Mouse (Mus musculus): ENCODE data around the gene Chrna9. TPM values are rescaled to one million over a fixed set of nuclear protein-coding genes. Genes with fewer than 3 reads are reported as not detected.
A peak's percentile ranks its signal among the peaks of the same experiment; 100 is the strongest.

The Chrna9 gene
- polyA plus RNA-seq, 1 experiment: not detected

GRCm38 (mm10) chr5:65901868-65902418 is 32.8 kb upstream of the Chrna9 start:
- DNase-seq (ENCODE audit: low read depth): no peak
- TF ChIP-seq CTCF (IDR thresholded peaks at IDR 0.05; ENCODE audit: borderline replicate concordance, extremely low read depth, insufficient read depth, insufficient read length) (no peak), POLR2A (IDR thresholded peaks at IDR 0.05; ENCODE audit: borderline replicate concordance, extremely low read depth, insufficient read depth, insufficient read length, poor library complexity, severe bottlenecking) (no peak)

- TF ChIP-seq POLR2A (IDR thresholded peaks at IDR 0.05; ENCODE audit: borderline replicate concordance, extremely low read depth, insufficient read depth, insufficient read length, poor library complexity, severe bottlenecking) (no peak), CTCF (IDR thresholded peaks at IDR 0.05; ENCODE audit: borderline replicate concordance, extremely low read depth, insufficient read depth, insufficient read length) (no peak)
- DNase-seq (ENCODE audit: low read depth): no peak
These were observed 31.9 kb upstream of the Chrna9 start for GRCm38 (mm10) chr5:65902811-65903210.

GRCm38 (mm10) chr5:65904476-65904875 is 30.2 kb upstream of the Chrna9 start:
- no peak for DNase-seq (ENCODE audit: low read depth)
- TF ChIP-seq POLR2A (IDR thresholded peaks at IDR 0.05; ENCODE audit: borderline replicate concordance, extremely low read depth, insufficient read depth, insufficient read length, poor library complexity, severe bottlenecking): no peak
- TF ChIP-seq CTCF (IDR thresholded peaks at IDR 0.05; ENCODE audit: borderline replicate concordance, extremely low read depth, insufficient read depth, insufficient read length): no peak

GRCm38 (mm10) chr5:65908751-65909150 is 26.0 kb upstream of the Chrna9 start:
- no peak for TF ChIP-seq CTCF (IDR thresholded peaks at IDR 0.05; ENCODE audit: borderline replicate concordance, extremely low read depth, insufficient read depth, insufficient read length)
- no peak for TF ChIP-seq POLR2A (IDR thresholded peaks at IDR 0.05; ENCODE audit: borderline replicate concordance, extremely low read depth, insufficient read depth, insufficient read length, poor library complexity, severe bottlenecking)
- DNase-seq (ENCODE audit: low read depth): no peak

GRCm38 (mm10) chr5:65909321-65909720 is 25.4 kb upstream of the Chrna9 start:
- TF ChIP-seq CTCF (IDR thresholded peaks at IDR 0.05; ENCODE audit: borderline replicate concordance, extremely low read depth, insufficient read depth, insufficient read length) (no peak), POLR2A (IDR thresholded peaks at IDR 0.05; ENCODE audit: borderline replicate concordance, extremely low read depth, insufficient read depth, insufficient read length, poor library complexity, severe bottlenecking) (no peak)
- DNase-seq (ENCODE audit: low read depth): peak; percentile 39

DNA sequence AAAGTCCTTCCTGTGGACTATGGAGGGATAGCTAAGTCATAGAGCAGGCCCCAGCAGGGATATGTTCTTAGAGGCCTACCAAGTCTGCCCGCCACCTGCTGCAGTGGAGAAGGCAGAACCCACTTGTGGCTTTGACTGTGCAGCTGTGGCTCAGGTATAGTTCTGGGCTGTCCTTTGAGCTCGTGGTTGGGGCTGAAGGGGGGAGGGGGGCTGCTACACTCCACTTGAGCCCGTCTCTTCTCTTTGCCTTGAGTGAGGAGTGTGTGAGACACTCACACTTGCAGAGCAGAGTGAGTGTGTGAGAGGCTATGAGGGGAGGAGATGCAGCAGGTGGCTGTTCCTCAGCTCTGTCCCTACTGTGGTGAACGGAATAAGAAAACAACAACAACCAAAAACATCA is 24.3 kb upstream of the Chrna9 start:
- TF ChIP-seq POLR2A (IDR thresholded peaks at IDR 0.05; ENCODE audit: borderline replicate concordance, extremely low read depth, insufficient read depth, insufficient read length, poor library complexity, severe bottlenecking): no peak
- TF ChIP-seq CTCF (IDR thresholded peaks at IDR 0.05; ENCODE audit: borderline replicate concordance, extremely low read depth, insufficient read depth, insufficient read length): no peak
- DNase-seq (ENCODE audit: low read depth): no peak

GRCm38 (mm10) chr5:65911676-65912075 is 23.0 kb upstream of the Chrna9 start:
- TF ChIP-seq CTCF (IDR thresholded peaks at IDR 0.05; ENCODE audit: borderline replicate concordance, extremely low read depth, insufficient read depth, insufficient read length) (no peak), POLR2A (IDR thresholded peaks at IDR 0.05; ENCODE audit: borderline replicate concordance, extremely low read depth, insufficient read depth, insufficient read length, poor library complexity, severe bottlenecking) (no peak)
- no peak for DNase-seq (ENCODE audit: low read depth)

DNA sequence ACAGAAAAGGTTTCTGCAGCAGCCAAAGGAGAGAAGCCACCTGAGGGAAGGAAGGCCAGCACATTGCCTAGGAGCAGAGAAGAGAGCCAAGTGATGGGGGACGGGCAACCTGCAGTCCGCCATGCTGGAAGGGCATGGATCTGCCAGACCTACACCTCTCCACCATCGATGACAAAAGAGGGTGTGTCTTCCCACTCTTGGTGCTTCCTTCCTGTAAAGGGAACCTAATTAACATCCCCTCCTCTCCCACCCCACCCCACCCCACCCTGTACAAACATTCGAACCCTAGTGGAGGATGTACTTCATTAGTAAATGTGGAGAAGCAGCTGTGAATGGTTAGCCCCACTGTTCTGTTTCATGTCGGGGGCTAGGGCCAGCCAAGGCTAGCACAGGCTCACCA is 22.5 kb upstream of the Chrna9 start:
- no peak for DNase-seq (ENCODE audit: low read depth)
- TF ChIP-seq POLR2A (IDR thresholded peaks at IDR 0.05; ENCODE audit: borderline replicate concordance, extremely low read depth, insufficient read depth, insufficient read length, poor library complexity, severe bottlenecking) (no peak), CTCF (IDR thresholded peaks at IDR 0.05; ENCODE audit: borderline replicate concordance, extremely low read depth, insufficient read depth, insufficient read length) (no peak)

GRCm38 (mm10) chr5:65913126-65913525 is 21.6 kb upstream of the Chrna9 start:
- DNase-seq (ENCODE audit: low read depth): no peak
- TF ChIP-seq CTCF (IDR thresholded peaks at IDR 0.05; ENCODE audit: borderline replicate concordance, extremely low read depth, insufficient read depth, insufficient read length): no peak

DNA sequence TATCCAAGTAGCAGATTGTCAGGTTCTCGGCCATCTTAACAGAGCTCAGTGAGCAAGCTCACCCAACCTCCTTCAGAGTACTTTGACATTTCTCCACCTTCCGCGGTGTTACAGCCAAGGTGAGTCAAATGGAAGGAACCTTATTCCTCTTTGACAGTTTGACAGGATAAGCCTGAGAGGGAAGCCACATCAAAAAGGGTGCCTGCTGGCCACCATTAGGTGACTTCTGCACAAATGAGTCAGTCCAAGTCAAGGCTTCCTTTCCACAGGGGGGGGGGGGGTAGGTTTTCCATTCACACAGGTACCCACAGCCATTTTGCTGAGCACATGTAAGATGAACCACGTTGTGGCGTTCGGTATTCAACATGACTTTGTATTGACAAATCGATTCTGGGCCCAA is 20.4 kb upstream of the Chrna9 start:
- no peak for DNase-seq (ENCODE audit: low read depth)
- TF ChIP-seq POLR2A (IDR thresholded peaks at IDR 0.05; ENCODE audit: borderline replicate concordance, extremely low read depth, insufficient read depth, insufficient read length, poor library complexity, severe bottlenecking): no peak
- no peak for TF ChIP-seq CTCF (IDR thresholded peaks at IDR 0.05; ENCODE audit: borderline replicate concordance, extremely low read depth, insufficient read depth, insufficient read length)

- TF ChIP-seq POLR2A (IDR thresholded peaks at IDR 0.05; ENCODE audit: borderline replicate concordance, extremely low read depth, insufficient read depth, insufficient read length, poor library complexity, severe bottlenecking): no peak
- no peak for DNase-seq (ENCODE audit: low read depth)
These were observed 17.8 kb upstream of the Chrna9 start for GRCm38 (mm10) chr5:65916930-65917329.

GRCm38 (mm10) chr5:65918601-65919000 is 16.1 kb upstream of the Chrna9 start:
- DNase-seq (ENCODE audit: low read depth): peak; percentile 81
- TF ChIP-seq POLR2A (IDR thresholded peaks at IDR 0.05; ENCODE audit: borderline replicate concordance, extremely low read depth, insufficient read depth, insufficient read length, poor library complexity, severe bottlenecking): no peak
- no peak for TF ChIP-seq CTCF (IDR thresholded peaks at IDR 0.05; ENCODE audit: borderline replicate concordance, extremely low read depth, insufficient read depth, insufficient read length)

GRCm38 (mm10) chr5:65919326-65919725 is 15.4 kb upstream of the Chrna9 start:
- TF ChIP-seq CTCF (IDR thresholded peaks at IDR 0.05; ENCODE audit: borderline replicate concordance, extremely low read depth, insufficient read depth, insufficient read length) (no peak), POLR2A (IDR thresholded peaks at IDR 0.05; ENCODE audit: borderline replicate concordance, extremely low read depth, insufficient read depth, insufficient read length, poor library complexity, severe bottlenecking) (no peak)

More at GRCm38 (mm10) chr5:65919326-65919725, 15.4 kb upstream of the Chrna9 start:
- no peak for DNase-seq (ENCODE audit: low read depth)
